Mouse (Mus musculus): Measurements from ENCODE around the gene Pga5.

Gene Pga5

DNA sequence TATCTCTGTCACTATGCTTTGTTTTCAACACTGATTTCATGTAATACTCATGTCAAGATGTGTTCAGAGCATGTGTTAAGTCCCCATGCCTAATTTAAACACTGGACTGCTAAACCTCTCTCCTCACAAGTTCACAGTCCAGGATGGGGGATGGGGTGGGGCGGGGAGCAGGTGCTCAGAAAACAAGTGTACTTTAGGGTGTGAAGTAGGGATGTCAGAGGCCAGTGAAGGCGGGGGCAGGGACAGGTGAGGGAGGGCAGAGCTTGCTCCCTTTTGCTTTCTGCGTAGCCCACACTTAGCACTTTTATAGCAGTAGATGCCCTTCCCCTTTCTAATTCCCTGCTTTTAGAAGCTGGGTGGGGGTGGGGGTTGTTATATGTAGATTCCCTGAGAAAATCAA is 12.8 kb downstream of the Pga5 start:
- DNase-seq (ENCODE audit: low spot score), result no peak

GRCm38 (mm10) chr19:10662665-10663064 is 15.2 kb downstream of the Pga5 start:
- no peak for DNase-seq (ENCODE audit: low spot score)

GRCm38 (mm10) chr19:10661919-10662318 is 16.0 kb downstream of the Pga5 start:
- DNase-seq (ENCODE audit: low spot score), result no peak

- DNase-seq (ENCODE audit: low spot score), result no peak
Measured at GRCm38 (mm10) chr19:10661373-10661772, 16.5 kb downstream of the Pga5 start.

DNA sequence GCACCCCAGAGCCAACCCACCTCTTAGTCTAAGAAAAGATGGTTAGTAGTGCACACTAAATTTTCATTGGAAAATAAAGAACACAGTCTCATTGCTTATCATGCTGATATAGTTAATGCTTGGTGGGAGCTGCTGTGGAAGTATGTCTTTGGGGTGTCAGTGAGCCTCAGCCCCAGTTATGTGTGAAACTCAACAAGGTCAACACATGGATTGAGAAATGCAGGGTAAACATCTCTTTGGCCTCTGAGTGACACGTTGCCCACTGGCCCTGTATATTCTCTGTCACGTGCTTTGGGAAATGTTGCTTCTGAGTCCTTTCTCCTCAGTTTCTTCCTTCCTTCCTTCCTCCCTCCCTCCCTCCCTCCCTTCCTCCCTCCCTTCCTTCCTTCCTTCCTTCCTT is 19.5 kb downstream of the Pga5 start:
- no peak for DNase-seq (ENCODE audit: low spot score)

GRCm38 (mm10) chr19:10657742-10658141 is 20.1 kb downstream of the Pga5 start:
- DNase-seq (ENCODE audit: low spot score), result no peak

DNA sequence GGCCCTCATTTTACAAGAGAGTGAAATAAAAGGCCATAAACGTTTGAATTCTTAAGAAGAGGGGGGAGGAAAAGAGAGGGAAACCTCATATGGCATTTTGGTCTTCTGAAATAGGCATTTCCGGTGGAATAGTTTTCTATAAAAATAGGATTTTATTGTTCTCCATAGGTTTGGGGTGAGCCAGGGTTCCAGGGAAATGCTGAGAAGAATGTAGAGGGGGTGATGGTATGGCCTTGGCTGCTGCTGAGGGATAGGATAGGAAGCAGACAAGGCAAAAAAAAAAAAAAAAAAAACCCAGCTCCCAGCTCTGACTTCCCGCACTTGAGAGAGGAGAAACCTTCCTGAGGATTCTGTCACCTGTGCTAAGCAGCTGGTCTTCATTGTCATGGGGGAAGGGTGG is 21.8 kb downstream of the Pga5 start:
- DNase-seq (ENCODE audit: low spot score), result no peak

GRCm38 (mm10) chr19:10648156-10648555 is 29.7 kb downstream of the Pga5 start:
- DNase-seq (ENCODE audit: low spot score), result no peak

DNA sequence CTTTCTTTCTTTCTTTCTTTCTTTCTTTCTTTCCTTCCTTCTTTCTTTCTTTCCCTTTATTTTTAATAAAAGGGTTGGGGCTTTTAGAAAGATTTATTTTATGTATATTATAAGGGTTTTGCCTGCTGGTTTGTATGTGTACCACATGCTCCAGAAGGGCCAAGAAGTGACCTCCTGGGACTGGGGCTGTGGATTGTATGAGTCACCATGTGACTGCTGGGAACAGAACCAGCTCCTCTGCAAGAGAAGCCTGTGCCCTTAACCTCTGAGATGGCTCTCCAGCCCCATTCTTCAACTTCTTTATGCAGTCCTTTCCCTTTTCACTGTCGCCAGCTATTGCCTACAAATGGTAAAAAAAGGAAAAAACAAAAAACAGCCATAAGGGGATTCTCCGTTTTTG is 32.3 kb downstream of the Pga5 start:
- no peak for DNase-seq (ENCODE audit: low spot score)

- no peak for DNase-seq (ENCODE audit: low spot score)
Measured at GRCm38 (mm10) chr19:10640589-10641378, 37.1 kb downstream of the Pga5 start.

- DNase-seq (ENCODE audit: low spot score), result no peak
Measured at GRCm38 (mm10) chr19:10640080-10640479, 37.8 kb downstream of the Pga5 start.

GRCm38 (mm10) chr19:10637840-10638239 is 40.0 kb downstream of the Pga5 start:
- no peak for DNase-seq (ENCODE audit: low spot score)

DNA sequence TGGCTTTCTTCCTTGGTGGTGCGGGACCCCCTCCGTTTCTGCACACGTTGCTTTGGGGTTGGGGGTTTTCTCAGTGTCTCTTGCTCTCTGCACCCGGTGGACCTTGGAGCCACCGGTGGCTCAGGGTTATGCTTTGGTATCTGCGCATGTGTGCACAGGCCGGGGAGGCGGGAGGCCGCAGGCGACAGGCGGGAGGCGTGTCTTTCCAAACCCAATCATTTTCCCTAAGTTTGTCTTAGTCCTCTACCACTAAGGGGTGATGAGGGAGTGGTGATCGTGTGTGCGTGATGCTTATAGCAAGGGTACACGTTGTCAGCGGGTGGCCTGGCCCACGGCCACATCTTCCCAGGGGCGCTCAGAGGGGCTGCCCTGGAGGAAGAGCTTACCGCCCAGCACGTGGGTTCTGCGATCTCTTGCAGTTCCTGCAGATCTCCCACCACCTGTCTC is 43.0 kb downstream of the Pga5 start:
- DNase-seq (ENCODE audit: low spot score), result peak; percentile 10

- DNase-seq (ENCODE audit: low spot score), result no peak
Measured at GRCm38 (mm10) chr19:10634106-10634871, 43.6 kb downstream of the Pga5 start, which contains the start of gene Vwce. TSS of gene Vwce (plus strand) at chr19:10634213.
